Mouse (Mus musculus): ENCODE data around the gene Zfp14. TPM values are rescaled to one million over a fixed set of nuclear protein-coding genes. Genes with fewer than 3 reads are reported as not detected.
A peak's percentile ranks its signal among the peaks of the same experiment; 100 is the strongest.

Zfp14 gene
- polyA plus RNA-seq, 1 experiment from 2014 or later, result 0.60 TPM

DNA sequence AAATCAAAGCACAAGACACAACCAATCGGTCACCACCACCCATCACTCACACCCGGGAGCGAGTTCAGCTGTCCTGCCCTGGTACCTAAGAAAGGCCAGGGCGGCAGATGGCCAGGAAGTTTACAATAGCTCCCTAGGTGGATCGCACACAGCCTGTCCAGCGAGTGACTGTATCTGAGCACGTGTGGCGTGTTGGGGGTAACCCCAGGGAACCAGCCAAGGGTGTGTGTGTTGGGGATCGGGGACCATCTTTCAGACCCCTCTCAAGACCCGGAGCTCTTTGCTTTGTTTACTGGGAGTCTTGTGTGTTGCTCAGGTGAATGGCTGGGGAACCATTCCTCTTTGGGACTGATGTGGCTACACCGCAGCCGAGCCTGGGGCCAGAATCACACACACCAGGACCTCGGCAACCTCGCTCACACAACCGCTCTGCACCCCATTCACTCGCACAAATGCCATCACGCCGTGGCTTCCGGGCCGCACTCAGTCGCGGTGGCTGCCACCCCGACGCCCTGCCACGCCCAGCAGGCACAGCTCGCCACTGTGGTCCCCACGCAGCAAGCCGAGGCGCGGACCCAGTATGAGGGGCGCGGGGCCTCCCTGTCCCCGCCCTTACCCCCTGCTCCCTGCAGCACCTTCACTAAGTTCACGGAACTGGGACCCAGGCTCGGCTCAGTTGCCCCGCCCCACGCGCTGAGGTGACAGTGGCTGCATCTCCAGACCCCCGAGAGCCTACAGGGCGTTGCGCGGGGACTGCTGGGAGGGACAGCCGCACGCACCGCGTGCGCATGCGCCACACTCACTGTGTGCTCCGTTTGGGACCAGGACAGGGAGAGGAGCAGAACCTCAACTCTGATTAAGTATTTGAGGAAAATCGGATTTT is 21.2 kb upstream of the Zfp14 start, which contains the start of gene Zfp82:
Zfp82 (minus strand) TSS at position 755 of the 883 bp plus-strand sequence.
- peak within 1 kb of the TSS; percentile 73 for H3K27ac ChIP-seq
- under 1% methylated on average over 50 of the region's 50 CpGs for WGBS (ENCODE audit: insufficient replicate concordance)
- H3K9me3 ChIP-seq (replicated peaks), result no peaks in the 10 kb centered on the region
- no peaks in the 10 kb centered on the region for H3K27me3 ChIP-seq (replicated peaks)
- ATAC-seq, result peak; percentile 95
- H3K9ac ChIP-seq, result peak within 1 kb of the TSS; percentile 80
- H3K4me2 ChIP-seq, result peak within 1 kb of the TSS; percentile 96
- peak within 1 kb of the TSS; percentile 73 for H3K4me3 ChIP-seq
- peaks cover 14% of the 10 kb centered on the region for H3K36me3 ChIP-seq
- H3K4me1 ChIP-seq, result peaks cover 18% of the 10 kb centered on the region

- H3K9ac ChIP-seq, result no peak overlapping the region
- no peak overlapping the region for H3K27ac ChIP-seq
- WGBS (ENCODE audit: insufficient replicate concordance), result 81% methylated on average over 5 of the region's 5 CpGs
- H3K4me1 ChIP-seq, result no peaks in the 10 kb centered on the region
- no peak for ATAC-seq
- no peaks in the 10 kb centered on the region for H3K9me3 ChIP-seq (replicated peaks)
- no peak overlapping the region for H3K4me3 ChIP-seq
- no peaks in the 10 kb centered on the region for H3K27me3 ChIP-seq (replicated peaks)
- no peak overlapping the region for H3K4me2 ChIP-seq
- peaks cover 48% of the 10 kb centered on the region for H3K36me3 ChIP-seq
Measured at GRCm38 (mm10) chr7:30064622-30065021, 13.4 kb upstream of the Zfp14 start.

GRCm38 (mm10) chr7:30062478-30062877 is 11.3 kb upstream of the Zfp14 start:
- ATAC-seq, result no peak
- 69% methylated on average over 5 of the region's 5 CpGs for WGBS (ENCODE audit: insufficient replicate concordance)
- no peak overlapping the region for H3K4me2 ChIP-seq
- H3K4me1 ChIP-seq, result no peaks in the 10 kb centered on the region
- no peak overlapping the region for H3K27ac ChIP-seq
- no peaks in the 10 kb centered on the region for H3K27me3 ChIP-seq (replicated peaks)
- H3K36me3 ChIP-seq, result peaks cover 52% of the 10 kb centered on the region
- no peaks in the 10 kb centered on the region for H3K9me3 ChIP-seq (replicated peaks)
- H3K9ac ChIP-seq, result no peak overlapping the region
- no peak overlapping the region for H3K4me3 ChIP-seq

GRCm38 (mm10) chr7:30060341-30060740 is 9.2 kb upstream of the Zfp14 start:
- Histone ChIP-seq H3K4me2 (no peak overlapping the region), H3K36me3 (peaks cover 61% of the 10 kb centered on the region), H3K27ac (no peak overlapping the region), H3K27me3 (replicated peaks) (no peaks in the 10 kb centered on the region), H3K9ac (no peak overlapping the region), H3K9me3 (replicated peaks) (no peaks in the 10 kb centered on the region), H3K4me1 (no peaks in the 10 kb centered on the region), H3K4me3 (no peak overlapping the region)
- WGBS (ENCODE audit: insufficient replicate concordance), result 83% methylated on average over 6 of the region's 6 CpGs
- ATAC-seq, result no peak

DNA sequence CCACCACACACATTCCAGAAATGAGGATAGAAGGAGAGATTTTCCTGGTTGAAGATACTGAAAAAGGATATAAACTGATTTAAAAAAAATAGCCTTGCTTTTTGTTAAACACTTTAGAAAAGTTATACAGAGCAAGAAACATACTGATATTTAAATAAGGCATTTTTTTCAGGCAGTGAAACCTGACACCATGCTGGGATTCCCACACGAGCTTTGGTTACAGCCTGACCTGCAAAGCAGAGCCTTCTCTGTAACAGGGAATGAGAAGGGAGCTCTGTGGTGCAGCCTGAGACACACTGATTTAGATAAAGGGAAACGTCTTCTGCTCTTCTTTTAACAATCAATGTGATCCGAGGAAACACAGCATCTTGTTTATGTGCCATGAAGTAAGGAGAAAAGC is 2.4 kb upstream of the Zfp14 start:
- Histone ChIP-seq H3K4me2 (no peak overlapping the region), H3K9ac (no peak overlapping the region), H3K27ac (no peak overlapping the region), H3K9me3 (replicated peaks) (no peaks in the 10 kb centered on the region), H3K36me3 (peaks cover 24% of the 10 kb centered on the region), H3K4me1 (peaks cover 15% of the 10 kb centered on the region), H3K4me3 (no peak overlapping the region), H3K27me3 (replicated peaks) (no peaks in the 10 kb centered on the region)
- ATAC-seq, result no peak
- WGBS (ENCODE audit: insufficient replicate concordance), result 21% methylated on average over 3 of the region's 3 CpGs

GRCm38 (mm10) chr7:30048126-30048525 is 3.1 kb downstream of the Zfp14 start:
- Histone ChIP-seq H3K4me2 (no peak overlapping the region), H3K4me3 (no peak overlapping the region), H3K9ac (no peak overlapping the region; the same call in 1 of the 2 replicates), H3K27ac (no peak overlapping the region), H3K27me3 (replicated peaks) (no peaks in the 10 kb centered on the region), H3K9me3 (replicated peaks) (no peaks in the 10 kb centered on the region), H3K4me1 (peaks cover 15% of the 10 kb centered on the region), H3K36me3 (no peaks in the 10 kb centered on the region)
- 79% methylated on average over 4 of the region's 4 CpGs for WGBS (ENCODE audit: insufficient replicate concordance)
- ATAC-seq, result no peak

DNA sequence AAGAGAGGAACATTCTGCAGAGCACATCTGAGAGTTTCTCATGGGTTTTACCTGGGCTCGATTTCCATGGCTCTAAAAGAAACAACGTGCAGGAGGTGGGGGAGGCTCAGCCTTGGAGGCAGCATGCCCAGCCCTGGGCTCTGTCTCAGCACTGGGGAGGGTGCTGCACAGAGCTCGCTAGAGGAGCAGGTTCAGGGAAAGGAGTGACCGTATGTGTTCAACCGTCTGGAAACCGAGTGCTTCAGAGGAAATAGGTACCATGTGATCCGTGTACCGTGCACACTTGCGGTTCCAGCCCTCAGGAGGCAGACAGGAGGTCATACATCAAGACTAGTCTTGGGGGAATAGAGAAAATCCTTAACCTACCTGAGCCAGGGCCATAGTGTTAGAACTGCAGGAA is 6.8 kb downstream of the Zfp14 start:
- Histone ChIP-seq H3K4me1 (no peaks in the 10 kb centered on the region), H3K27ac (no peak overlapping the region), H3K36me3 (no peaks in the 10 kb centered on the region), H3K4me3 (no peak overlapping the region), H3K9me3 (replicated peaks) (no peaks in the 10 kb centered on the region), H3K9ac (no peak overlapping the region), H3K4me2 (no peak overlapping the region), H3K27me3 (replicated peaks) (no peaks in the 10 kb centered on the region)
- ATAC-seq, result no peak
- 52% methylated on average over 9 of the region's 9 CpGs for WGBS (ENCODE audit: insufficient replicate concordance)

GRCm38 (mm10) chr7:30034331-30034730 is 16.8 kb downstream of the Zfp14 start:
- no peak for ATAC-seq
- Histone ChIP-seq H3K4me2 (no peak overlapping the region), H3K36me3 (0 out of 2 replicates have a peak, but pooled peaks cover 8% of the 10 kb centered on the region), H3K27me3 (replicated peaks) (no peaks in the 10 kb centered on the region), H3K4me1 (no peaks in the 10 kb centered on the region), H3K9me3 (replicated peaks) (no peaks in the 10 kb centered on the region), H3K9ac (no peak overlapping the region), H3K27ac (no peak overlapping the region), H3K4me3 (no peak overlapping the region)
- WGBS (ENCODE audit: insufficient replicate concordance), result 86% methylated on average over 12 of the region's 12 CpGs

- ATAC-seq, result no peak
- WGBS (ENCODE audit: insufficient replicate concordance), result 65% methylated on average over 3 of the region's 3 CpGs
- peaks cover 14% of the 10 kb centered on the region; the same call in 1 of the 2 replicates for H3K36me3 ChIP-seq
- no peak overlapping the region for H3K4me2 ChIP-seq
- no peaks in the 10 kb centered on the region for H3K9me3 ChIP-seq (replicated peaks)
- no peaks in the 10 kb centered on the region for H3K27me3 ChIP-seq (replicated peaks)
- no peak overlapping the region for H3K27ac ChIP-seq
- no peaks in the 10 kb centered on the region for H3K4me1 ChIP-seq
- H3K9ac ChIP-seq, result no peak overlapping the region
- H3K4me3 ChIP-seq, result no peak overlapping the region
Measured at GRCm38 (mm10) chr7:30031379-30031778, 19.8 kb downstream of the Zfp14 start.

- ATAC-seq, result no peak
- Histone ChIP-seq H3K4me3 (no peak overlapping the region), H3K36me3 (peaks cover 19% of the 10 kb centered on the region), H3K4me1 (no peaks in the 10 kb centered on the region), H3K9ac (no peak overlapping the region), H3K27me3 (replicated peaks) (no peaks in the 10 kb centered on the region), H3K27ac (no peak overlapping the region), H3K9me3 (replicated peaks) (no peaks in the 10 kb centered on the region), H3K4me2 (no peak overlapping the region)
- 38% methylated on average over 6 of the region's 6 CpGs for WGBS (ENCODE audit: insufficient replicate concordance)
Measured at GRCm38 (mm10) chr7:30030677-30031076, 20.5 kb downstream of the Zfp14 start.

DNA sequence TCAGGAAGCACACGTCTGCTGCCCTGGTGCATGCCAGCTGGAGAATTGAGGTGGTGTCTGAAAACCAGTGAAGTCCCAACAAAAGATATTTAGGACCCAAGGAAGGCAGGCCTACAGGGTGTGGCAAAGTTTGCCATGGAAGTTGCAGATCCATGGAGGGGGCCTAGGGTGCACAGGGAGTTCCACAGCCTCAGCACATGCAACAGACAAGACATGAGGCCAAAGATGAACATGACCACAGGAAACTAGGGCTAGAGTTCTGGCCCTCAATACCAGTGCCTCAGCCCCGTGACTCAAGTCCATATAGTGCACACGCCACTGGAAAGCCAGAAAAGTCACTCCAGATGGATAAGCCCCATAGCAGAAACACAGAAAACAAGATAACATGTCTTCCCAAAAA is 22.6 kb downstream of the Zfp14 start:
- 72% methylated on average over 3 of the region's 3 CpGs for WGBS (ENCODE audit: insufficient replicate concordance)
- no peak overlapping the region for H3K4me3 ChIP-seq
- no peaks in the 10 kb centered on the region for H3K4me1 ChIP-seq
- H3K9ac ChIP-seq, result no peak overlapping the region
- no peak for ATAC-seq
- no peak overlapping the region for H3K4me2 ChIP-seq
- no peak overlapping the region for H3K27ac ChIP-seq
- H3K27me3 ChIP-seq (replicated peaks), result no peaks in the 10 kb centered on the region
- H3K9me3 ChIP-seq (replicated peaks), result no peaks in the 10 kb centered on the region
- peaks cover 38% of the 10 kb centered on the region for H3K36me3 ChIP-seq

DNA sequence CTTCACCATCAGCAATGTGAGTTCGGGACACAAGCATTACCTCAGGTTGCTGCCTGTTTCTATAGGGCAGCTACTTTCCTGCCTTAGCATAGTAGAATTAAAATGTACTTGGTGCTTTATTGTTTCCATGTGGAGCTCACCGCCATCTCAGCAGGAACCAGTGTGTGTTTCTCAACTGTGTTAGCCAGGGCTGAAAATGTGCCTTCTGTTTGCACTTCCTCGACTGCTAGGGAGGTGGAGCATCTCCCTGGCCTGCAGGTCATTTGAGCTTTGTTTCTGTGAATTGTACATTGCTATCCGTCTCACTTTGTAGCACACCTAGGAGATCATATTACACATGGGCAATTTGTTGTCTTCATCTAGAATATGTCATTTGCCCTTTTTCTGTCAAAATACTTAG is 23.8 kb downstream of the Zfp14 start:
- no peak for ATAC-seq
- no peaks in the 10 kb centered on the region for H3K9me3 ChIP-seq (replicated peaks)
- no peaks in the 10 kb centered on the region for H3K27me3 ChIP-seq (replicated peaks)
- no peak overlapping the region for H3K9ac ChIP-seq
- whole genome bisulfite sequencing (ENCODE audit: insufficient replicate concordance), result 70% methylated on average over 4 of the region's 4 CpGs
- H3K36me3 ChIP-seq, result peaks cover 50% of the 10 kb centered on the region
- H3K4me3 ChIP-seq, result no peak overlapping the region
- H3K4me2 ChIP-seq, result no peak overlapping the region
- no peak overlapping the region for H3K27ac ChIP-seq
- H3K4me1 ChIP-seq, result no peaks in the 10 kb centered on the region
